Mouse (Mus musculus) mouse embryonic stem cell (cell line): ENCODE data around the gene Uvrag.

Experiments
- in situ Hi-C, 2 experiments: fragments of 300-500 bp; cut with MboI; formaldehyde crosslinking; loops; 1 replicate in 1 of 2; 3 replicates in 1 of 2; pipeline ENCODE4 v1.14.3; 2019 to 2020; ENCODE audit warnings: low sequenced_read_pairs in 2 of 2, low pct_unique_long_range_greater_than_20kb in 1 of 2, mixed read lengths in 1 of 2; ENCODE audit not compliant: unreplicated experiment in 1 of 2

Uvrag gene

DNA sequence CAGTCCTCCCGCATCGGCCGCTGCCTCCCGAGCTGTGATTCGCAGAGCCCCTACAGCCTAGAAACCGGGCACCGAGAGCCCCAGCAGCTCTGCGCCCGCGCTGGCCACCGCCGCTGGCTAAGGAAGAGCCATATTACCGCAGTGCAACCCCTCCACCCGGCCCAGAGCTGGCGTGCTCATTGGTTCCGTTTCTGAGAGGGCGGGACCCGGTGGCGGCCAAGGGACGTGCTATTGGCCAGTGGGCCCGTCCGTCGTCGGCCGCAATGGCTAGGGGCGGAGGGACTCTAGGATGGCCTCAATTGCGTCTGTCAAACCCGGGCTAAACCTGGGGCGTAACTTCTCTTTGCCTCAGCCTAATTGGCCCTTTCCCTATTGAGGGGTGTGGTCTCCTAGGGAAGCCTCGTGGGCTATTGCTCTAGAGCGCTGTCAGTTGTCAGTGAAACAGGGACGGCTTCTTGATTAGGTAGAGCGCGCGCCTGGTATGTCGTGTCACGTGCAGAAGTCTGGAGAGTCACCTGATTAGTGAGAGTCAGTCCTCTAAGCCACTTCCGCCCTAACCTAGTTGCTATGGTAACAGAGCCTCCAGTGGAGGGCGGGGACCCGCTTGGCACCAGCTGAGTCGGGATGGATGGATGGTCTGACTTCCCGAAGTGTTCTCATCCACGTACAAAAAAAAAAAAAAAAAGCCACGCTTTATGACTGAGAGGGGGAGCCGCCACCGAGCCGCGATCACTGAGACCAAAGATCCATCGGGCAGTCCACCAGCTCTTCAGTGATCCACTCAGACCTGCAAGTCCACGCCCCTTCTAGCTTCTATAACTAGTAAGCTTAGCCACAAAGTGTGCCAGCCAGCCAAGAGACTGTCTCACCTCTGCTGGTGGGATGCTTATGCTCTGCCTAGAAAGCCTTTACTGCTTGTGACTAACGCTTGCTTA lies at the start of gene Uvrag:
Uvrag (minus strand) TSS at position 158 of the 935 bp plus-strand sequence.
- in situ Hi-C loops: no loop called here

DNA sequence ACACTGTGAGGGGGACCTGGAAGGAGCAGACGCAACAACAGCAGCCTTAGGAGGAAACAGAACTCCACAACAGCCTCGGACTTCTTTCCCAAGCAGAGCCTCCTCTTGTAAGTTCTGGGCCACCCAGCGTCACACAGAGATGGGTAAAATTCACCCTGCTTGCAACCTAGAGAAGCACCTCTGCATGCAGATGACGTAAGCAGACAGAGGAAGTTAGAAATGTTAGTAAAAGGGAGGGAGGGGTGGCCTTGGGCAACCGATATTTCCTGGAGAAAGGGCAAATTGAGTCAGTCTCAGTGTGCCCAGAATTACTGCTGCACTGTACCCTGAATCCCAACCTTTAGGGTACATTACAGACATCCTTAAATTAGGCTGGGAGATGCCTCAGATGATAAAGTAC lies 48.9 kb upstream of the Uvrag start:
- in situ Hi-C loops: no loop called here

DNA sequence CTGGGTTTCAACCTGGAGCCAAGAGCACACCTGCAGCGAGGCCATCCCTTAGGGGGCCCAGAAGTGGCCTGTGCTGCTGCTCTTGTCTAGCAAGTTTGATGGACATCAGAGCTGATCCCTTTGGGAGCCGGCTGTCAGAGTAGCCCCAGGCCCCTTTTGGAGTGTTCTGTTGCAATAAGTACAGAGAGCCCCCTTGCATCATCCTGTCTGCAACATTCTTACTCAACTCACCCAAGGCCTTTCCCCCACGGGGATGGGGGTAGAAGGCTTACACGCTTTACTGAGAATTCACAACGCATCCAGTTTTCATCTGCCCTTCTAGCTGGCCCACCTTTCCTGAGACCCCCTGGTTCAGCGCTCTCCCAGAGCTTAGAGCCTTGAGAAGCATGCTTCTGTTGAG lies 47.7 kb upstream of the Uvrag start:
- in situ Hi-C loops: no loop called here

DNA sequence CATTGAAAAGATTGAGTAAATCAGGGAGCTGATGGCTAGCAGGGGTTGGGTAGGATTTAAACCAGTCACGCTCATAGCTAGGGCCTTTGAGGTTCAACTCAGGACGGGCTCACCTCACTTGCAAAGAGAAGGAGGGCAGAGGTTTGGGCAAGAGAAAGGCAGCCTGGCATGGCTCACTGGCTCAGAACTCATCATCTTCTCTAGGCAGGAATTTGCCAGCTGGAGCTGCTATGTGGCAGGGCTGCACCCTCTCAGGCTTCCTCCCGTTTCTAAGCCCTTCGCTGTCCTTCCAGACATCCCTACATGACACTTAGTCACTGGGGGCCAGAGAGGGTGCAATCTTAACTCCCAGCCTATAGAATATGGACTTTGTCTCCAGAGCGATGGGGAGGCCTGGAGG lies 46.5 kb upstream of the Uvrag start:
- in situ Hi-C loops: no loop called here

DNA sequence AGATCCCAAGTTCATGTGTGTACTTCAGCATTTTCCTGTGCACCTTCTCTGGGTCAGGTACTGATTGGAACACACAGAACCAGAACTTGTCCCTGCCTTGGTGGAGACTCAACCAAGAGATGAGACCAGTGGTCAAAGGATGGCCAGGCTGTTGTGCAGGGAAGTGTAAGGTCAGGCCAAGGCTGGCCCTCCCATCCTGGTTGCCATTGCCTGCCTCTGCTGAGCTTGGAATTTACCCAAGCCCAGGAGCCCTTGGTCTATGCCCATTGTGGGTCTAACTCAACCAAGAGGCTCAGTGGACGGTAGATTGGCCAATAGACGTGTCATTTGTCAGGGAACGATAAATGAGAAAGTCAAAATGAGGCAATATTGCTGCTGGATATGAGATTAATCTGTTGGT lies 44.5 kb upstream of the Uvrag start:
- in situ Hi-C loops: no loop called here

DNA sequence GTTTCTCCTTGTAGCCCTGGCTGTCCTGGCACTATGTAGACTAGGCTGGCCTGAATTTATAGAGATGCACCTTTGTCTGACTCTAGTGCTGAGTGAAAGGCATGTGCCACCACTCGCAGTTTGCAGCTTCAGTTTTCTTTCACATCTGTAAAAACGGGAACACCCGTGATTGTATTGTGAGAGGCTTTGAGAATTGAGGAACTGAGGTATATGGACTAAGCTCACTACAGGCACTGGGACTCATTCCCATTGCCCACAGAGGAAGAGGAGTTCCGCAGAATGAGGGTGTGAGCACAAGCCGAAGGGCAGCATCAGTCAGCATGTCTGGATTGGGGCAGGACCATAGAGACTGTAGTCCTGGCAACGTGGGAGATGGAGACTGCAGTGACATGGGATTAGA lies 42.8 kb upstream of the Uvrag start:
- in situ Hi-C loops: no loop called here

DNA sequence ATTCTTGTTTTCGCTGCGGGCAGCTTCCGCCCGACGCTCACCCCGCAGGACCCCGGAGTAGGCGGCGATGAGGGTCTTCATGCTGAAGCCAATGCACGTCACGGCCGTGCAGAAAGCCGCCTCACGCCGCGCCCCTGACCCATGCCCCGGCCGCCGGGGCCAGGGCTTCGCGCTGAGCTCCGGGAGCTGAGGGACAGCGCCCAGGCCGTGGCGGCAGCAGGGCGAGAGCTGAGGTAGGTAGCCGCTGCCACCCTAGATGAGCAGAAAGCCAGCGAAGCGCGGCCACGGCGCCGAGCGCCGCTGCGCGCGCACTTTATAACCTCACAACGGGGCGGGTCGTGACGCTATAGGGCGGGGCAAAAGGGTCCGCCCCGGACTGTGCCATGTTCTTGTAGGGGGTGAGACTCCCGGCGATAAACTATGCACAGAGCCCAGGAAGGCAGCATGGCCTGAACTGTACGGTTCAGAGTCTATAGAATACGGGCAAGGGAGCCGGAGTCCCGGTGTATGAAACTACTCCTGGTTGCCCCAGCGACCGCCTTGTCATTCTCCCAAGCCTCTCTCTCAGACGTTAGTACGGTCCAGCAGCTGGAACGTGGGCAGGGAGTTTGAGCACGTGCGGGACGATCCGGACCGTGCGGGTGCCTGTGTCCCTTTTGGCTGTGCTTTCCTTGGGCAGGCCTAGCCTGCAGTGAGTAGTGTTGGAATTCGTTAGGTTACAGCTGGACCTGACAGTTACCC lies 41.7 kb upstream of the Uvrag start, which contains the start of gene Dgat2:
Dgat2 (minus strand) TSS at position 288 of the 741 bp plus-strand sequence.
- in situ Hi-C loops: no loop called here

DNA sequence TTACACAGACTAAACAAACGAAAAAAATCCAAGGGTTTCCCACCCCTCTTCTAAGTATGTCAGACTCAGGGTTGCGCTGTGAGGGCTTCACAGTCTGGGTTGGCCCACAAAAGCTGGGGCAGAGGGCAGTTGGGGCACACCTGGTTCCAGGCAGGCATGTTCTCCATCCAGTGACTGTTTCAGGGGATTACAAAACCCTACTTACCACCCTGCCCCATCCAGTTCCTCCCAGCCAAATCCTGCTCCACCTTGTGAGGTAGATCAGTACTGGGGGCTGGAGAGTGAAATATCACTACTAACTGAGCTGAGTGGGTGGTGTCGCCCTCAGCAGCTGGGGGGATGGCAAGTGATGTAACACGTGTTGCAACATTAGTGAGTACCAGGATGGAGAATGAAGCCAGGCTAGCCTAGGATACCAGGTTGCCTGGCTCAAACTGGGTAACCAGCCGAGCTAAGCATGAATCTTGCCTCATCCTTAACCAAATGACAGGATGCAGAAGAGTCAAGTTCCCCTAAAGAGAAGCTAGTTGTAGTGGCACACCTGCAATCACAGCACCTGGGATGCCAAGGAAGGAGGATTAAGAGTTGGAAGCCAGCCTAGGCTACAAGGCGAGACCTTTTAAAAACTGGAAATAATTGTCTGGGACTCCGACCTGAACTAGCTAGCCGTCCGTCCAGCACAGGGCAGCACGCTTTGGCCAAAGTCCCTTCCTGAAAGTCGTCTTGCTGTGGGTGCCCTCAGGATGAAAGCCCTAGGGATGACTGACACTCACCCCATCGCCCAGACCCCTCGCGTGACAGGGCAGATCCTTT lies 40.9 kb upstream of the Uvrag start:
- in situ Hi-C loops: no loop called here

DNA sequence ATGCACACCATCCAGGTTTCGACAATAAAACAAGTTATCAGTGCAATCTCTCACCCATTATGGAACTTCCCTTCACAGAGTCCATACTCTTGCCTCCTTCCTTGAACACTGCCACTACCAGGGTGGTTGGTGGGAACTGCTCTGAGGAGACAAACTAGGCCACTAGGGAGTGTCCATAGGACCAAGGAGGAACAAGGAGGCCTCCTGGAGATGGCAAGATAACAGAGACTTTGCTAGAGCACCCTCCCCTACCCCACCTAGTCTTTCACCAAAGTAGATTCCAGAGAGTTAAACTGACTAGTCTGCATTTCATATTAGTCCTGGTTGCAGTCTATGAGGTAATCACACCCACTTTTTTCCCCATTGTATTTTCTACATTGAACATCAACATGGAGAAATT lies 39.2 kb upstream of the Uvrag start:
- in situ Hi-C loops: no loop called here

DNA sequence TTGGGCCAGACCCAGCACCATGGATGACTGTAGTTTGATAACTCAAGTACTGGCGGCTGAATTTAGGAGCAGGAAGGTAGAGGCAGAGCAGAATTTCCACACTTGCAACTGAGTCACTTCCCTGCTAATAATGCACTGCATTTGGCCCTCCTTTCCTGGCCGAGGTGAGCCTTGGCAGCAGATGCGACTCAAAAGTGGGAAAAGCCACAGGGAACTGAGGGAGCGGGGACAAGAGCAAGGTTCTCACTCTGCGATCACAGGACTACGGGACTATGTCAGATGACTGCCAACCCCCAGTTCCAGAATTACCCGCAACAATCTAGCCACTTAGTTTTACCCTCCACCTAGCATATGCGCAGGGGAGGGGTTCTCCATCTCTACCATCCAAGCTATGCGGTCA lies 38.3 kb upstream of the Uvrag start:
- in situ Hi-C loops: no loop called here

DNA sequence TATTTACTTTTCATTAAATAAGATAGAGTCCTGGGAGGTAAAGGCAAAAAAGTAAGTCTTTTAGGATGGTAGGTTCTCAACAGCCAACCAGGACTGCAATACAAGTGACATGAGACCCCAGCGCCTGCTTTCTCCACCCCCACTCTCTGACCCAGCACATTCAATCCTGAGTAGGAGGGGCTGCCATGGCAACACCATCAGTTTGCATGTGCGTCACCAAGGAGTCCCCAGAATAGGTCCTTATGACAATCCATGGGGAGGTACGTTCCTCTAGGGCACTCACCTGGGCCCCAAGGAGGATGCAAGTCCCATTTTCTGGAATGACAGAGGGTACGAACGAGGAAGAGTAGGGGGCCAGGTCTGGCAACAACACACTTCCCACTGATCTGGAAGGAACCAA lies 36.4 kb upstream of the Uvrag start:
- in situ Hi-C loops: no loop called here

DNA sequence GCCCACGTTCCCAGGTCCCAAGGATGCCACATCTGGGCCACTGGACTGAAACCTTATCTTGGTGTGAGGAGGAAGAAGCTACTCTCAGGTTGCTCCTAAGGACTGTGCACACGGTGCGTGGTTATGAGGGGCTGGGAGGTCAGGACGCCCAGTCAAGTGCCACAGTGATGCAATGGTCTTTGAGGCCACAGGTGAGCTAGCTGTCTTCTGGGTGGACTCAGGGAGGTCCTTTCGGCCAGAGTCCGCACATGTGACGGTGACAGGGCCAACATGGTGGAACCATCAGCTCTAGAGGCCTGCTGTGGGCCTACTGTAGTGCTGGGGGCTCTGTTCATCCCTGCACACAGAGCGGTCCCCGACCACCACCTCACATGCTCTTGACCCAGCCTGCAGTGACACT lies 34.7 kb upstream of the Uvrag start:
- in situ Hi-C loops: no loop called here

DNA sequence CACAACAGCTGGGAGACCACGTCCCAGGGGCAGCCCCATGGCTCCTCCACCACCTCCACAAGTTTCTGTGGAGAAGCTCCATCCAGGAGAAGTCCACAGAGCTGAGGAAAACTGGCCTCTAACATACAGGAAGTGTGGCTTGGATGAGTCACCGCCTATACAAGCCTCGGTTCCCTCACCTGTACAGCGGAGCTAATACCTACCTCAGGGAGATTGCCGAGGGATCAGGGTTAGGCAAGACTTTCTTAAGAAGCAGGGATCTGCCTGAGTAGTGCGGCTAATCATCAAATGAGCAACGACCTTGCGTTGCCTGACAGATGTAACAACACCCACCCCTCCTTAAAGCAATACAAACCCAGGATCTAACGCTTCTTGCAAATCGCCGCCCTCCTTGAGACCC lies 34.2 kb upstream of the Uvrag start:
- in situ Hi-C loops: no loop called here

DNA sequence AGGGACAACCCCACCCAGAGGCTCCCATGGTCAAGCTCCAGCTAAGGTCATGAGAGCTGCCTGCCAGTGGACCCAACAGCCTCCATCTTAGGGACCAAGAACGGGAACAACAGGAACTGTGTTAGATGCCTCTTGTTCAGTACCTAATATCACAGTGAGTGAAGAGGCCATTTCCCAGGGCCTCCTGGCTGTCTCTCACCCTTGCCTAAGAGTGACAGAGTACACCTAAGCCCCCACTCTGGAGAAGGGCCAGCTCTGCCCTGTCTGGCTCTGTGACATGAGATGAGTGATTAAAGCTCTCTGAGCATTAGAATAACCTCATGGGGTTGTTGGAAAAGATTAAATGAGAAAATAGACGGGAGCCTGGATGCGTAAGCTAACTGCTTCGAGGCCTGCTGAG lies 33.1 kb upstream of the Uvrag start:
- in situ Hi-C loops: no loop called here

DNA sequence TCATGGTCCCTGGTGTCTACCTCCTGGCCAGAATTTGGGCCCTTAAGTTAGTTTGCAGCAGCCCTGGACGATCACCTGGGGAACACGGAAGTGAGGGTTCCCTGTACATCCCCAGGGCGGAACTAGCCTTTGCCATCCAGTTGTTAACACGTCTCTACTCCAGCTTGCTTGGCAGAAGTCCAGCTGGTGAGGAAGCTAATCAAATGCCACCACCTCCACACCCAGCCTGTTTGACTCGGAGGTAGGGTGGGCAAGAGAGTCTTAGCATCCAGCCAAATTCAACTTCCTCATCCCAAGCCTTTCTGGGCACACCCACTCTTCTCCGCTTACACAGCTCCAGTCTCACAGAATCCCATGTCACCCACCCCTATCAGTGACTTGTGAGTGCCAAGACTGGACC lies 32.0 kb upstream of the Uvrag start:
- in situ Hi-C loops: no loop called here

DNA sequence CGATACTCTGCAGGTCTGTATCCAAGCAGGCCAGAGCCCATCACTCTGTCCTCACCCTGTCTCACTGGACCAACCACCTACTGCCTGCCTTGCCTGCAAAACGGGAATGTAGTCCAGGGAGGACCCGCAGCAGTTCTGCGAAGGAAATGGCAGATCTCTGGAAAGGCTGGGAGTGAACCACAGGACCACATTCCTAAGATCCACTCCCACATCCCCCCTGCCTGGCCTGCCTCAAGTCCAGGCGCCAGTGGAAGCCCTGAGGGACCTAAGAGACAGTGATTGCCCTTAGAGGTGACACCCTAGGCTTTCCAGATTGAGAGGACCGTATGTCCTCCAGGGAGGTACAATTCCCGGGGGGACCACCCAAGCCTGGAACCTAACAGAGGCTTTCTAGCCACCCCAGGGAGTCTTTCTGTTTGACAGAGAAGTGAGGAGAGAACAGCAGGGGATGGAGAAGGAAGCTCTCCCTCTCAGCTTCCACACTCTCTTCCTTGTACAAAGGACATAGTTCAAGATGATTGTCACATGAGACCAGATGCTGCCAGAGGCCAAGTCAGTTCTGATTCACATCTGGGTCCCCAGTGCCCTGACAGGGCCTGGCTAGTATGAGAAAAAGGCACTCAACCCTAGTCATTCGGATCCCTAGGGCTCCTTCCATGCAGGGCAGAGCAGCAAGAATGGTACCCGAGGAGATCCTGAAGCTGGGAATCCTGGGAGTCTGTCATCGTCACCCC lies 31.0 kb upstream of the Uvrag start:
- in situ Hi-C loops: no loop called here

DNA sequence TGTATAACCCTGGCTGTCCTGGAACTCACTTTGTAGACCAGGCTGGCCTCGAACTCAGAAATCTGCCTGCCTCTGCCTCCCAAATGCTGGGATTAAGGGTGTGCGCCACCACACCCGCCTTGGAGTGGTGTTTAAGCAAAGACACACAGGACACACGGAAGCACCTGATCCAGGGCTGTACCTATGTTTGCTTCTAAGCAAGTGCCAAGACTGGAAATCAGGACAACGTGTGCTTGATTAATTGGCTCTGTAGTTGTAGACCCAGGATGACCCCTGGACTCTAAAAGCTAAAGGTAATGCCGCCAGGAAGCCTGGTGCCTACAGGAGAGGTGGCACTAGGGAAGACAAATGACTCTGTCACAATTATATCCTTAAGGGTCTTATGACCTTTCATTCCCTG lies 29.6 kb upstream of the Uvrag start:
- in situ Hi-C loops: no loop called here

DNA sequence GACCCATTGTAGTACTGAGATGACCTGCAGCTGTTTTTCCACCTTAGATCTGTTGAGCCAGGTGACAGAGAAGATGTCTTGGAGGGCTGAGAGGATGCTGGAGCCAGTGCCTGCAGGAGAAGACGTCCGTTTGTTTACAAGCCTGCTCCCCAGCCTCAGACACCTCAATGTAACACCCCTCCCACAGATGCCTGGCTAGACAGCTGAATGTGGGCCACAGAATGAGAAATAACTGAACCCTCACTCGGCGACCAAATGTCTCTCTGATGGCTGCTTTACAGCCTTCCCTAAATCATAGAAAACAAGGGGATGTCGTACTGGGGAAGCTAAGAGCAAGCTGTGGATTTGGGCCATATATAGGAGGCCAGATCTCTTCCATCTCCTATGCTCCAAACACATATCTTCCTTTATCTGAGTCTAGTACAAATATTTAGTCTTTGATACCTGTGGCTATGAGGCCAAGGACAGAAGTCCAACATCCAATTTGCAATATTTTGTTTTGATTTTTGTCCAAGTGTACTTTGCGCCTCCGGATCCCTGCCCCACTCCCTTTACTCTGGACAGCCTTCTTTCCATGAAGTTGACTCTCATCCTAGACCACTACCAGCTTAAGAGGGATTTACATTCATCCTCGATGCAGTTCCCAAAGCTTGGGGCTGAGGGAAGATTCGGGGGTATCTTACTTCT lies 28.9 kb upstream of the Uvrag start:
- in situ Hi-C loops: no loop called here
